Comparison of ENCODE assay signal across 9 mouse cellular contexts in the genomic region with DNA sequence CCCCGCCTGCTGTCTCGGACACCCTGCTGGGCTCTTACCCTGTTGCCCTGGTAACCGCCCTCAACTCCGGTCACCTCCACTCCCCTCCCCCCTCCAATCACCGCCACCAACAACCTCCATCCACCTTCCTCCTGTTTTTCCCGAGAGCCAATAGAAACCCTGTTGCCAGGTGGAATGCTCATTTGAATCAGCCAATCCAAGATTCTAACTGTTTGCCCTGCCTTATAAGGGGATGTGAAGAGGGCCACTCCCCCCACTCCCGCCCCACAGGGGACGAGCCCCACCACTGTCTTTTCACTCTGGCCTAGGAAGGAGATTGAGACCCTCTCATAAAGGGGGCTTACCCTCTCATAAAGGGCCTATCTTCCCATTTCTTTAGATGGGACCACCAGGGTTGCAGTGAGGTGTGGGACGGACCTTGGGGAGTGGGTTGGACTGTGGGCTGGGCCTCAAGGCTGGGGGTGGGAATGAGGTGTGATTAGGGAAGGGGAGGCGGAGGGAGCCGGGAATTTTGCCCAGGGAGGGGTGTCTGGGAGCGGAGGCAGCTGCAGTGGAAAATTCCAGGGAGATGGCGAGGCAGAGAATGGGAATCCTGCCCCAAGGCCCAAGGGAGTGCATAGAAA. TPM values are rescaled to one million over a fixed set of nuclear protein-coding genes. Genes with fewer than 3 reads are reported as not detected.
DNase-seq lines count a peak whose midpoint lies in the region; ATAC-seq and TF ChIP-seq lines count a peak whose summit lies in the region.
"Had no signal": no experiment of that assay in that cellular context is flagged by ENCODE, and none has a peak within 500 bp of the region (broad histone marks: within the 10 kb centered on the region; RNA-seq: fewer than 3 reads in every experiment).

A gene (minus strand): TSS at position 409 of the 623 bp plus-strand sequence.

- ATAC-seq in CD4-positive, CD25-positive, alpha-beta regulatory T cell, adult 4 months, result peak; percentile 56
- peak; percentile 84 for ATAC-seq in forebrain, embryonic 13.5 days
- peak; percentile 80 for ATAC-seq in heart, postnatal 0 days (ENCODE audit: insufficient read depth, low read depth)
- ATAC-seq in liver, embryonic 14.5 days (ENCODE audit: insufficient read depth), result peak; percentile 52
- peak; percentile 87 for ATAC-seq in neural tube, embryonic 11.5 days (ENCODE audit: insufficient read depth, low FRiP score, low TSS enrichment)

- H3K27ac ChIP-seq in brown adipose tissue, adult 24 weeks (replicated peaks; ENCODE audit: low read depth, low read length), result peak within 1 kb of the TSS; percentile 99
- H3K27ac ChIP-seq in forebrain, embryonic 13.5 days, result peak within 1 kb of the TSS; percentile 100
- peak within 1 kb of the TSS; percentile 100 for H3K27ac ChIP-seq in heart, postnatal 0 days (ENCODE audit: low read depth)
- no peak within 1 kb of the TSS for H3K27ac ChIP-seq in liver, embryonic 14.5 days
- H3K27ac ChIP-seq in neural tube, embryonic 11.5 days (ENCODE audit: low read depth, low read length), result peak within 1 kb of the TSS; percentile 100

- H3K4me3 ChIP-seq in brown adipose tissue, adult 24 weeks (ENCODE audit: insufficient read depth, low read depth, low read length), result peak within 1 kb of the TSS; percentile 73
- peak within 1 kb of the TSS; percentile 96 for H3K4me3 ChIP-seq in forebrain, embryonic 13.5 days
- H3K4me3 ChIP-seq in heart, postnatal 0 days (ENCODE audit: low read depth, low read length), result peak within 1 kb of the TSS; percentile 38
- H3K4me3 ChIP-seq in liver, embryonic 14.5 days (ENCODE audit: insufficient read depth in 1 of 2, low read depth in 2 of 2, low read length in 2 of 2), result peak within 1 kb of the TSS in 1 of 2 experiments; percentile 18; a peak in 1 of 4 replicates
- peak within 1 kb of the TSS; percentile 20; the same call in 1 of the 2 replicates for H3K4me3 ChIP-seq in neural tube, embryonic 11.5 days (ENCODE audit: low read depth, low read length)
- H3K4me3 ChIP-seq: erythroblast, embryonic 14.5 days had no signal

- no peaks in the 10 kb centered on the region for H3K27me3 ChIP-seq in forebrain, embryonic 13.5 days
- no peaks in the 10 kb centered on the region for H3K27me3 ChIP-seq in heart, postnatal 0 days (ENCODE audit: control insufficient read depth, insufficient read depth, low read length)
- H3K27me3 ChIP-seq in liver, embryonic 14.5 days (ENCODE audit: control insufficient read depth, insufficient read depth, low read length), result peaks cover 60% of the 10 kb centered on the region
- no peaks in the 10 kb centered on the region for H3K27me3 ChIP-seq in neural tube, embryonic 11.5 days (ENCODE audit: control insufficient read depth, insufficient read depth, low read length)

- peak within 1 kb of the TSS; percentile 100 for H3K4me2 ChIP-seq in forebrain, embryonic 13.5 days
- H3K4me2 ChIP-seq in heart, postnatal 0 days (ENCODE audit: low read depth, low read length), result peak within 1 kb of the TSS; percentile 97
- H3K4me2 ChIP-seq in liver, embryonic 14.5 days (ENCODE audit: low read depth), result peak within 1 kb of the TSS; percentile 20; the same call in 1 of the 2 replicates
- H3K4me2 ChIP-seq in neural tube, embryonic 11.5 days (ENCODE audit: low read depth), result peak within 1 kb of the TSS; percentile 98

- 0 out of 2 replicates have a peak, but pooled peaks have one; percentile 1 for TF ChIP-seq CTCF in heart, postnatal 0 days (IDR thresholded peaks at IDR 0.05; ENCODE audit: low read depth)
- no peak for TF ChIP-seq CTCF in liver, embryonic 14.5 days (IDR thresholded peaks at IDR 0.05; ENCODE audit: low read depth)

- peaks cover 3% of the 10 kb centered on the region for H3K36me3 ChIP-seq in forebrain, embryonic 13.5 days (ENCODE audit: poor library complexity, severe bottlenecking)
- H3K36me3 ChIP-seq in heart, postnatal 0 days (replicated peaks; ENCODE audit: control insufficient read depth, insufficient read depth, low read length), result peaks cover 3% of the 10 kb centered on the region; the same call in 1 of the 2 replicates
- H3K36me3 ChIP-seq in liver, embryonic 14.5 days (replicated peaks; ENCODE audit: control insufficient read depth, insufficient read depth, low read depth), result no peaks in the 10 kb centered on the region
- no peaks in the 10 kb centered on the region for H3K36me3 ChIP-seq in neural tube, embryonic 11.5 days (ENCODE audit: control insufficient read depth, insufficient read depth, low read length)

- H3K9me3 ChIP-seq in forebrain, embryonic 13.5 days (replicated peaks), result no peaks in the 10 kb centered on the region
- H3K9me3 ChIP-seq in heart, postnatal 0 days (replicated peaks; ENCODE audit: control insufficient read depth, low read length), result no peaks in the 10 kb centered on the region
- H3K9me3 ChIP-seq in liver, embryonic 14.5 days (ENCODE audit: control insufficient read depth, low read length), result no peaks in the 10 kb centered on the region
- H3K9me3 ChIP-seq in neural tube, embryonic 11.5 days (ENCODE audit: control insufficient read depth, low read length), result no peaks in the 10 kb centered on the region

- WGBS in forebrain, embryonic 13.5 days, result 0% methylated on average over 13 of the region's 13 CpGs
- WGBS in heart, postnatal 0 days, result 2% methylated on average over 13 of the region's 13 CpGs
- WGBS in liver, embryonic 14.5 days (ENCODE audit: insufficient replicate concordance), result 12% methylated on average over 13 of the region's 13 CpGs
- under 1% methylated on average over 13 of the region's 13 CpGs for WGBS in neural tube, embryonic 11.5 days

- H3K4me1 ChIP-seq in brown adipose tissue, adult 24 weeks (ENCODE audit: control insufficient read depth, insufficient read depth, insufficient read length, low read length), result peaks cover 10% of the 10 kb centered on the region
- peaks cover 52% of the 10 kb centered on the region for H3K4me1 ChIP-seq in forebrain, embryonic 13.5 days
- H3K4me1 ChIP-seq in heart, postnatal 0 days (ENCODE audit: control insufficient read depth, insufficient read depth), result peaks cover 40% of the 10 kb centered on the region
- H3K4me1 ChIP-seq in liver, embryonic 14.5 days (replicated peaks; ENCODE audit: control insufficient read depth in 2 of 2, insufficient read depth in 2 of 2, low read length in 1 of 2), result peaks cover 0 to 6% of the 10 kb centered on the region in 2 experiments; a peak in 2 of 4 replicates
- peaks cover 31% of the 10 kb centered on the region for H3K4me1 ChIP-seq in neural tube, embryonic 11.5 days (ENCODE audit: control insufficient read depth, insufficient read depth, low read length)

- peak within 1 kb of the TSS; percentile 100 for H3K9ac ChIP-seq in forebrain, embryonic 13.5 days
- peak within 1 kb of the TSS; percentile 45 for H3K9ac ChIP-seq in heart, postnatal 0 days (replicated peaks; ENCODE audit: low read depth, low read length)
- no peak within 1 kb of the TSS for H3K9ac ChIP-seq in liver, embryonic 14.5 days (replicated peaks)
- peak within 1 kb of the TSS; percentile 41 for H3K9ac ChIP-seq in neural tube, embryonic 11.5 days (ENCODE audit: low read length)

- DNase-seq in heart, postnatal 0 days (ENCODE audit: low spot score), result peak; percentile 99
- DNase-seq in kidney, postnatal 36 days, result peak; percentile 97 to 99
- peak; percentile 46 to 52 (median 48) for DNase-seq in liver, embryonic 14.5 days (ENCODE audit: low read depth in 3 of 3, low spot score in 3 of 3)
- DNase-seq in neural tube, embryonic 11.5 days (ENCODE audit: low spot score), result peak; percentile 94
- DNase-seq in thymus, adult 18-20 months, result peak; percentile 53 to 74

- TF ChIP-seq EP300 in heart, postnatal 0 days (IDR thresholded peaks at IDR 0.05; ENCODE audit: low read depth), result peak; percentile 91
- no peak for TF ChIP-seq EP300 in liver, embryonic 14.5 days (IDR thresholded peaks at IDR 0.05; ENCODE audit: low read depth)

RNA-seq across cellular contexts. Expression of the gene that starts here (rescaled TPM):
- 10 to 100 TPM in 1 of 2 experiments, 1 to 10 TPM in 1; 5.4 to 10.6 TPM for polyA plus RNA-seq in CD4-positive, CD25-positive, alpha-beta regulatory T cell, adult 4 months (2017; shearing (Covaris generic))
- polyA plus RNA-seq in brown adipose tissue, adult 24 weeks (2012; ENCODE audit: insufficient read depth, insufficient read length, missing spikeins), result 949 and 1,236 TPM in 2 replicates
- polyA plus RNA-seq in forebrain, embryonic 13.5 days (2015; fragmentation: Nextera tagmentation; extraction: Ambion mirVana), result 588 and 626 TPM in 2 replicates
- 323 and 565 TPM in 2 replicates for total RNA-seq in heart, postnatal 0 days (2014; rRNA removed; ENCODE audit: low replicate concordance)
- 221 and 246 TPM in 2 replicates for polyA plus RNA-seq in heart, postnatal 0 days (2015; fragmentation: Nextera tagmentation; extraction: Ambion mirVana)
- polyA plus RNA-seq in liver, embryonic 14.5 days (2012; rRNA removed), result 109 and 131 TPM in 2 replicates
- polyA plus RNA-seq in liver, embryonic 14.5 days (2014; fragmentation: Nextera tagmentation; extraction: Ambion mirVana), result 29.7 and 39.7 TPM in 2 replicates
- 345 and 381 TPM in 2 replicates for polyA plus RNA-seq in neural tube, embryonic 11.5 days (2014; fragmentation: Nextera tagmentation; extraction: Ambion mirVana)

Comparison
In these comparisons a context has a peak if more than half of its experiments do, and no peak if none do; other contexts are left out.
1. H3K4me2 ChIP-seq: peak in every context shown above with its lines; median percentile 100 in forebrain, embryonic 13.5 days; 98 in neural tube, embryonic 11.5 days; 97 in heart, postnatal 0 days; 20 in liver, embryonic 14.5 days.
2. DNase-seq: peak in every context shown above with its lines; median percentile 99 in heart, postnatal 0 days; 98 in kidney, postnatal 36 days; 94 in neural tube, embryonic 11.5 days; 64 in thymus, adult 18-20 months; 48 in liver, embryonic 14.5 days.